Mouse (Mus musculus): ENCODE data around the gene Grin1.

DNA sequence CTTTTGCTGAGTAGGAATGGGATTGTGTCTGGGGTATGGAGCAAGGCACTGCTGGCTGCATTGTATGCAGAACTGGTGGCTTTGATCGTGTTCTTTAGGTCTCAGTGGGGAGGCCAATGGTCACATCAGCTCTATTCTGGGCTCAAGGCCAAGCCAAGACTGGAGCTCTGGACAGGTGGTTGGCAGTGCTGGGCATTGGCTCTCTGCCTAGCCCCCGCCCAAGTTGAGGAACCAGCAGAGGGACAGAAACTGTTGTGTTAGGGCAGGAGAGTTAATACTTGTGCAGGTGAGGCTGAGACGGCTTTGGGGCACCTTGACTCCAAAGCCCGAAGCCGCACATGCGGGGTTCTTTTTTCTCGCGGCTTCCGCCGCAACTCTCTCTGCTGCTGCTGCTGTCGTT, 29.3 kb downstream of the Grin1 start, which contains the start of gene Lrrc26:
- no peak for TF ChIP-seq CTCF (IDR thresholded peaks at IDR 0.05; ENCODE audit: low read depth)
- no peak for TF ChIP-seq EP300 (IDR thresholded peaks at IDR 0.05; ENCODE audit: low read depth)

All from liver, embryonic 14.5 days (tissue).